Mouse (Mus musculus): ENCODE results near the gene Osbp2. TPM values are rescaled to one million over a fixed set of nuclear protein-coding genes. Genes with fewer than 3 reads are reported as not detected.

Osbp2 gene
- polyA plus RNA-seq, 1 experiment from 2014 or later, result 4.0 TPM

- Histone ChIP-seq H3K4me1 (no peaks in the 10 kb centered on the region), H3K27ac (no peak overlapping the region), H3K4me3 (replicated peaks) (no peak overlapping the region), H3K9ac (no peak overlapping the region), H3K27me3 (no peaks in the 10 kb centered on the region), H3K9me3 (no peaks in the 10 kb centered on the region), H3K36me3 (replicated peaks) (no peaks in the 10 kb centered on the region), H3K4me2 (no peak overlapping the region)
- no peak for ATAC-seq (ENCODE audit: low FRiP score)
- 30% methylated on average over 1 of the region's 1 CpGs for WGBS
Observed at GRCm38 (mm10) chr11:3802057-3802456, 61.6 kb downstream of the Osbp2 start.

DNA sequence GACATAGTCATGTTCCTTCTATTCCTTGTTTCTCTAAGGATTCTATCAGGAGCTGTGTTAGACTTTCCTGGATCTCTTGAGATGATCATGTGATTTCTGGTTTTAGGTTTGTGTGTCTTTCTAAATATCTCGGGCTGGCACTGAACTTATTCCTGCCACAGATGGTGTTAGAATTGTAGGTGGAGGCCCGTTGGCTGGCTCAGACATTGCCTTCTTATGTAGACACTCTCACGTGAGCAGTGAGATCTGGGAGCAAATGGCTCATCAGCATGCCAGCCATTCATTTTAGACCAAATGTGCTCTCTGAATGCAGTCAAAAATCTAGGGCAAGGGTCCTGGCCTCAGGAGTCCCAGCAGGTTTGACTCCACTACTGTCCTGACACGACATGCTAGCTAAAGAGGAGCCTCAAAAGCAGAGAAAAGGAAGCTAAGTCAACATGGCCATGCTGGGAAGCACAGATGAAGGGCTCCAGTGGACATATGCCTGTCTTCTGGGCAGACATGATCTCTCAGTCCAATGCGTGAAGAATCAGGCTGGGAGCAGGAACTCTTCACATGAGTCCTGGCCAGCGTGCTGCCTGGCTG lies 66.0 kb downstream of the Osbp2 start:
- no peak for ATAC-seq (ENCODE audit: low FRiP score)
- WGBS, result 86% methylated on average over 6 of the region's 6 CpGs
- H3K4me1 ChIP-seq, result no peaks in the 10 kb centered on the region
- no peak overlapping the region for H3K9ac ChIP-seq
- H3K9me3 ChIP-seq, result no peaks in the 10 kb centered on the region
- no peaks in the 10 kb centered on the region for H3K36me3 ChIP-seq (replicated peaks)
- no peak overlapping the region for H3K27ac ChIP-seq
- no peak overlapping the region for H3K4me2 ChIP-seq
- no peak overlapping the region for H3K4me3 ChIP-seq (replicated peaks)
- H3K27me3 ChIP-seq, result no peaks in the 10 kb centered on the region

- H3K27ac ChIP-seq, result no peak overlapping the region
- H3K4me2 ChIP-seq, result no peak overlapping the region
- no peaks in the 10 kb centered on the region for H3K36me3 ChIP-seq (replicated peaks)
- no peak overlapping the region for H3K9ac ChIP-seq
- H3K9me3 ChIP-seq, result no peaks in the 10 kb centered on the region
- H3K4me3 ChIP-seq (replicated peaks), result no peak overlapping the region
- no peaks in the 10 kb centered on the region for H3K4me1 ChIP-seq
- 0 out of 2 replicates have a peak, but pooled peaks cover 4% of the 10 kb centered on the region for H3K27me3 ChIP-seq
- ATAC-seq (ENCODE audit: low FRiP score), result no peak
Observed at GRCm38 (mm10) chr11:3790736-3791135, 73.0 kb downstream of the Osbp2 start.

DNA sequence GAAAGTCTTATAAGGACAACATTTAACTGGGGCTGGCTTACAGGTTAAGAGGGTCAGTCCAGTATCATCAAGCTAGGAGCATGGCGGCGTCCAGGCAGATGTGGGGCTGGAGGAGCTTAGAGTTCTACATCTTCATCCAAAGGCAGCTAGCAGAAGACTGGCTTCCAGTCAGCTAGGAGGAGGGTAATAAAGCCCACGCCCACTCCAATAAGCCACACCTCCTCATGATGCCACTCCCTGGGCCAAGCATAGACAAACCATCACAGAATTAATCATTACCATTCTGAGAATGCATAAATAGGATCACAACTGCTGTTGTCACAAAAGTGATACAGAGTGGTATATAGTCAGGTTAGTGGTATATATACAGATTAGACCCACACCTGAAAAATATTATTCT lies 73.8 kb downstream of the Osbp2 start:
- H3K36me3 ChIP-seq (replicated peaks), result no peaks in the 10 kb centered on the region
- H3K9me3 ChIP-seq, result no peaks in the 10 kb centered on the region
- H3K4me2 ChIP-seq, result no peak overlapping the region
- H3K9ac ChIP-seq, result no peak overlapping the region
- no peak for ATAC-seq (ENCODE audit: low FRiP score)
- H3K27me3 ChIP-seq, result 0 out of 2 replicates have a peak, but pooled peaks cover 4% of the 10 kb centered on the region
- H3K27ac ChIP-seq, result no peak overlapping the region
- no peak overlapping the region for H3K4me3 ChIP-seq (replicated peaks)
- WGBS, result 74% methylated on average over 3 of the region's 3 CpGs
- H3K4me1 ChIP-seq, result no peaks in the 10 kb centered on the region

- Histone ChIP-seq H3K36me3 (replicated peaks) (no peaks in the 10 kb centered on the region), H3K27me3 (0 out of 2 replicates have a peak, but pooled peaks cover 4% of the 10 kb centered on the region), H3K9me3 (no peaks in the 10 kb centered on the region), H3K4me3 (replicated peaks) (no peak overlapping the region), H3K4me1 (no peaks in the 10 kb centered on the region), H3K27ac (no peak overlapping the region), H3K9ac (no peak overlapping the region), H3K4me2 (no peak overlapping the region)
- WGBS, result 21% methylated on average over 6 of the region's 6 CpGs
- 0 out of 2 replicates have a peak, but pooled peaks have one; percentile 27 for ATAC-seq (ENCODE audit: low FRiP score)
Observed at GRCm38 (mm10) chr11:3786564-3786963, 77.1 kb downstream of the Osbp2 start.

DNA sequence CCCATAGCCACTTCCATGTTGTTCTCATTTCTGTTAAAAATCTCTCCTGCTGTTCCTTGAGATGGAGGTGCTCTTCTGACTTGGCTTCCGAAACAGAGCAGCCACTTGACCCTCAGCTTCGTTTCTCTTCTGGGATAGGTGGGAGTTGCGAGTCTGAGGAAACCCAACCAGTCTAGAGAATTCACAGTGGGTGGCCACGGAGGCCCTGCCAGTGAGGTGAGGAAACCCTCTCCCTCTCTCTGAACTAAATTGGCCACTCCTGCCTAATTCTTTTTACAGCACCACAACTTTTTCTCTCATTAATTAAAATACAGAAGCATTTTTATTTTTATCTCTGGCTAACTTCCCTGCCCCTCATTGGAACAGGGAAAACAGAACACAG lies 88.4 kb downstream of the Osbp2 start:
- no peaks in the 10 kb centered on the region for H3K9me3 ChIP-seq
- no peak overlapping the region for H3K27ac ChIP-seq
- H3K4me2 ChIP-seq, result peak overlapping the region; percentile 81; the same call in 1 of the 2 replicates
- peaks cover 52% of the 10 kb centered on the region for H3K27me3 ChIP-seq
- no peak for ATAC-seq (ENCODE audit: low FRiP score)
- peaks cover 10% of the 10 kb centered on the region for H3K4me1 ChIP-seq
- 50% methylated on average over 4 of the region's 4 CpGs for WGBS
- no peaks in the 10 kb centered on the region for H3K36me3 ChIP-seq (replicated peaks)
- H3K9ac ChIP-seq, result no peak overlapping the region
- H3K4me3 ChIP-seq (replicated peaks), result peak overlapping the region; percentile 51; the same call in 1 of the 2 replicates

DNA sequence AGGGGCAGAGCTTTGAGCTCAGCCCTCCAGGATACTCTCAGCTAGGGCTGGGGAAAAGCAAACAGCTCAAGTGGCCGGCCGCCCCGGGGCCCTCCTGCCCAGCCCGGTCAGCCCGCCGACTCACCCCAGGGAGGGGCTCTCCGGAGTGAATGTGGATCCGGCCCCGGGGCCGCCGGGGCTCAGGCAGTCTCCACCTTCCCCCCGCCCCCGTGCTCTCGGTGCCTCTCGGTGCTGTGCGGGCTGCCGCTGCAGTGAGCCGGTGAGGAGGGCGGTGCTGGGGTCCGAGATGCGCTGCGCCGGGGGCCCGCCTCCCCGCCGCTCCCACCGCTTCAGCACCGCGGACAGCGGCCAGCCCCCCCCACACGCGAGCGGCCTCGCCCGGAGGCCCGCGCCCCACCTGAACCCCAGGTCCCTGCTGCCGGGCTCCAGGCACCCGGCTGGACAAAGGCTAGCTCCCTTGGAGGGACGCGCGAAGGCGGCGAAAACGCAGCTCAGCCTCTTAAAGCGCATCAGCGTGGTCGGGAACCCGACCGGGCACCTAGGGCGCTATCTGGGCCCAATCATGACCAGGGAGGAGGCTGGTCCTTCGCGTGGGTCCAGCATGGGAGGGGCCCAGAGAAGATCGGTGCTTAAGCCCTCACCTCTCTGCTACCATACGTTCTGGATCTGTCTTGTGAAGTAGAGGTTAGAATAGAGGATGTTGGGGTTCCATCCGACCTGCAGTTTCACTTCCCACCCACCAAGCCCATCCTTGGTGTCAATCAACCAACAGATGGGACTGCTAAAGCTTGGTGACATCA lies 89.0 kb downstream of the Osbp2 start:
- Histone ChIP-seq H3K4me1 (peaks cover 10% of the 10 kb centered on the region), H3K36me3 (replicated peaks) (no peaks in the 10 kb centered on the region), H3K27me3 (peaks cover 52% of the 10 kb centered on the region), H3K27ac (no peak overlapping the region), H3K4me2 (peak overlapping the region; percentile 81), H3K9ac (peak overlapping the region; percentile 62), H3K4me3 (replicated peaks) (peak overlapping the region; percentile 51), H3K9me3 (no peaks in the 10 kb centered on the region)
- peak; percentile 68 for ATAC-seq (ENCODE audit: low FRiP score)
- WGBS, result 2% methylated on average over 56 of the region's 56 CpGs

GRCm38 (mm10) chr11:3773782-3774462 lies 89.8 kb downstream of the Osbp2 start:
- Histone ChIP-seq H3K27ac (no peak overlapping the region), H3K9ac (peak overlapping the region; percentile 62), H3K27me3 (peaks cover 52% of the 10 kb centered on the region), H3K36me3 (replicated peaks) (no peaks in the 10 kb centered on the region), H3K4me3 (replicated peaks) (peak overlapping the region; percentile 51), H3K4me2 (peak overlapping the region; percentile 81), H3K4me1 (peaks cover 10% of the 10 kb centered on the region), H3K9me3 (0 out of 2 replicates have a peak, but pooled peaks cover 2% of the 10 kb centered on the region)
- ATAC-seq (ENCODE audit: low FRiP score), result peak; percentile 14; the same call in 1 of the 2 replicates
- WGBS, result 22% methylated on average over 6 of the region's 6 CpGs

- no peak for ATAC-seq (ENCODE audit: low FRiP score)
- no peak overlapping the region for H3K9ac ChIP-seq
- 0 out of 2 replicates have a peak, but pooled peaks cover 3% of the 10 kb centered on the region for H3K9me3 ChIP-seq
- H3K4me2 ChIP-seq, result peak overlapping the region; percentile 81; the same call in 1 of the 2 replicates
- H3K27me3 ChIP-seq, result peaks cover 52% of the 10 kb centered on the region
- WGBS, result 81% methylated on average over 8 of the region's 8 CpGs
- H3K27ac ChIP-seq, result no peak overlapping the region
- no peak overlapping the region for H3K4me3 ChIP-seq (replicated peaks)
- peaks cover 10% of the 10 kb centered on the region for H3K4me1 ChIP-seq
- H3K36me3 ChIP-seq (replicated peaks), result no peaks in the 10 kb centered on the region
Observed at GRCm38 (mm10) chr11:3773136-3773535, 90.6 kb downstream of the Osbp2 start.

- no peak for ATAC-seq (ENCODE audit: low FRiP score)
- Histone ChIP-seq H3K36me3 (replicated peaks) (no peaks in the 10 kb centered on the region), H3K4me3 (replicated peaks) (no peak overlapping the region), H3K9me3 (0 out of 2 replicates have a peak, but pooled peaks cover 3% of the 10 kb centered on the region), H3K9ac (no peak overlapping the region), H3K4me2 (no peak overlapping the region), H3K4me1 (peaks cover 10% of the 10 kb centered on the region), H3K27me3 (peaks cover 45% of the 10 kb centered on the region), H3K27ac (no peak overlapping the region)
- 56% methylated on average over 6 of the region's 6 CpGs for WGBS
Observed at GRCm38 (mm10) chr11:3771348-3771747, 92.4 kb downstream of the Osbp2 start.

- Histone ChIP-seq H3K4me2 (no peak overlapping the region), H3K4me1 (peaks cover 4% of the 10 kb centered on the region; the same call in 1 of the 2 replicates), H3K4me3 (replicated peaks) (no peak overlapping the region), H3K9ac (no peak overlapping the region), H3K36me3 (replicated peaks) (no peaks in the 10 kb centered on the region), H3K27me3 (peaks cover 27% of the 10 kb centered on the region), H3K27ac (no peak overlapping the region), H3K9me3 (0 out of 2 replicates have a peak, but pooled peaks cover 3% of the 10 kb centered on the region)
- 90% methylated on average over 5 of the region's 5 CpGs for WGBS
- ATAC-seq (ENCODE audit: low FRiP score), result no peak
Observed at GRCm38 (mm10) chr11:3767830-3768229, 95.9 kb downstream of the Osbp2 start.

- peaks cover 31% of the 10 kb centered on the region for H3K27me3 ChIP-seq
- H3K9ac ChIP-seq, result no peak overlapping the region
- 0 out of 2 replicates have a peak, but pooled peaks cover 3% of the 10 kb centered on the region for H3K9me3 ChIP-seq
- H3K4me2 ChIP-seq, result no peak overlapping the region
- H3K4me1 ChIP-seq, result peaks cover 8% of the 10 kb centered on the region
- H3K36me3 ChIP-seq (replicated peaks), result no peaks in the 10 kb centered on the region
- no peak overlapping the region for H3K4me3 ChIP-seq (replicated peaks)
- 85% methylated on average over 8 of the region's 8 CpGs for WGBS
- no peak for ATAC-seq (ENCODE audit: low FRiP score)
- H3K27ac ChIP-seq, result no peak overlapping the region
Observed at GRCm38 (mm10) chr11:3766964-3767363, 96.7 kb downstream of the Osbp2 start.

Measured in forebrain, embryonic 12.5 days (tissue).